Mouse (Mus musculus) ES-Bruce4 (cell line): ENCODE results near the gene Gm28051.

Experiments
- CTCF ChIP-seq: IDR thresholded peaks from one replicate; pipeline ENCODE4 v1.8.1; 2011; ENCODE audit warnings: low read depth, low read length
- EP300 ChIP-seq: IDR thresholded peaks from 2 replicates; pipeline ENCODE4 v1.6.1; 2011; ENCODE audit warnings: low read depth, low read length; ENCODE audit not compliant: insufficient read depth
- POLR2A ChIP-seq: IDR thresholded peaks from one replicate; pipeline ENCODE4 v1.8.1; 2011; ENCODE audit warnings: low read length; ENCODE audit not compliant: insufficient read depth

- no peak for TF ChIP-seq EP300
- no peak for TF ChIP-seq CTCF
- no peak for TF ChIP-seq POLR2A
Measured at GRCm38 (mm10) chr12:102757055-102757688, 393 bp downstream of the Gm28051 start.
